Mouse (Mus musculus): ENCODE data around the gene Ppp3cb. TPM values are rescaled to one million over a fixed set of nuclear protein-coding genes. Genes with fewer than 3 reads are reported as not detected.

Gene Ppp3cb
- total RNA-seq, 2 experiments from 2014 or later: 287 to 305 TPM

DNA sequence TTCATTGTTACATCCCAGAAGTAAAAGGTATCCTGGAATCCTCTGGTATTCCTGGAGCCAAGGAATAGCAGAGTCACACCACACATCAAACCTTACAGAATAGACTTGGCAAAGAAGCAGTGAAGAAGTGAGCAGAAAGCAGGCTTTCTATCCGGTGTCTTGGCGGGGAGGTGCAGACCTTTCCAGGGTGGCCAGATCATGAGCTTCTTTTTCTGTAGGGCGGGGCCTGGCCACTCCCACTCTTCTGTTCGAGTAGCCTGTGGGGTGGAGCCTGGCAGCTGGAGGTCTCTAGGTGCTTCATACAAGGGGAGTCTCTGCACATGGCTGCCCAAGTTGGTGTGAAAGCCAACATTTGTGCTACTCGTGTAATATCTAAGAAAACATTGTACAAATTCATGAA is 65.2 kb downstream of the Ppp3cb start:
- no peak for DNase-seq (ENCODE audit: low spot score in 2 of 2)

DNA sequence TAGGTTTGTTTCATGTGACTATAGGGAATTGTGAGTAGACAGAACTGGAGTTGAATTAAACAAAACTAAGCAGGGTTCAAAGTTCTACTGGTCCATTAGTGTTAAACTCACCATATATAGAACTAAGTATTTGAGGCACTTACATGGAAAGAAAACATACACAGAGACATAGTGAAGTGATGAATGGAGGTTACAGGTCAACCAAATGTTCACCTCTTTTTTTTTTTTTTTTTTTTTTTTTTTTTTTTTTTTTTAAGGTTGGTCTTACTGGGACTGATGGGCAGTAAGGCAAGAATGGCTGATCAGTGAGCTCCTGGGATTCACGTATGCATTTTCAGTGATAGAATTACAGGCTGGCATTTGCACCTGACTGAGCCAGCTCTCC is 66.2 kb downstream of the Ppp3cb start:
- DNase-seq (ENCODE audit: low spot score in 2 of 2): no peak

DNA sequence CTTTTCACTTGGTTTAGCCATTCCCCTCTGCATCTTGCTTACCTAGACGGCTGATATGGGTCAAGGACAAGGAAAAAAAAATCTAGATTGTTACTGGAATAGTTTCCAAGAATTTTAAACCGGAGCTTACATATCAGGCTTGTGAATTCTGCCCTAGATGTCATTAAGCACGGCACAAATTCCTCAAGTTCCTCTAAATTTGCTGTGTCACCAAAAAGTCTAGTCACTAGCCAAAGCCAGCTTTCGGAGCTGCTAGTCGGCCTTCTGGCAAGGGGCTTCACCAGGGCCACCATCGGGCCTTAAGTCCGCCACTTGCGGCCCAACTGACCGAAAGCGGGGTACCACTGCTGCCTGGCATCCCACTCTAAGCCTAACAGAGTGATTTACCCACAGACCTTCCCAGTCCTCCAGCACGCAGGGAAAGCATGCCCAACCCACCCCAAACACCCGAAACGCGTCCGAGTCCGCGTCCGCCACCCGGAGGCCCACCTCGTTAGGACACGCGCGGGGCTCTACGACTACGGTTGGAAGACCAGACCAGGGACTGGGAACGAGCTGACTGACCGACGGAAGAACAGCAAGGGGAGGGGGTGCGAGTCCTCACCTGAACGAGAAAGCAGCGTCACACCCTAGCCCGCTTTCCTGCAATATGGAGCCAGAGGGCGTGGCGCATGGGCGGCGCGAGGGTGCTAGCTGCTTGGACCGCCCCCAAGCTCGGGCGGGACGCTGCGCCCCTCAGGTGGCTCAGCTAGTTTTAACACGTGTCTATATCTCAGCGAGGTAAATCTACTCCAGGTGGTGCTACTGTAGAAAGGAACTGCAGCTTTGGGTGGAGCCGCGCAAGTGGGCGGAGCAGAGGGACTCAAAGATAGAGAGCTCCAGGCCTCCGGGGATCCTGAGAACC is 66.8 kb downstream of the Ppp3cb start, which contains the start of gene Anxa7:
Anxa7 (minus strand) TSS at position 843 of the 904 bp plus-strand sequence.
- DNase-seq (ENCODE audit: low spot score in 2 of 2): peak; percentile 59 to 75

DNA sequence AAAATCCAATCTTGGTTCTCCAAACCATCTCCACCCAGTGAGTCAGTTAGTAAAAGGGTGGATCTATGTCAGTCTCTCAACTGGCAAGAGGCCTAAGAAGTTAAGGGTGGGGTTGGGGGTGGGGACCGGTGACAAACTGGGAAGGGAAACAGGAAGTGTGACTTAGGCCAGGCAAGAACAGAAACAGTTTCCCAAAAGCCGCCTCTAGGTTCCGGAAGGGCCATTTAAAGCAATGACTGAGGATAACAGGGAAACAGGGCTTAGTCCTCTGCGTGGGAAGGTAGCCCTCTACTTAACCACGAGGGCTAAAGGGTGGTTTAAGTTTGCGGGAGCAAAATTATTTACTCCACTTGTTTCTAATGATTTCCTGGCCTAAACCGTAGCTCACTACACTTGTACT is 67.6 kb downstream of the Ppp3cb start:
- no peak for DNase-seq (ENCODE audit: low spot score in 2 of 2)

DNA sequence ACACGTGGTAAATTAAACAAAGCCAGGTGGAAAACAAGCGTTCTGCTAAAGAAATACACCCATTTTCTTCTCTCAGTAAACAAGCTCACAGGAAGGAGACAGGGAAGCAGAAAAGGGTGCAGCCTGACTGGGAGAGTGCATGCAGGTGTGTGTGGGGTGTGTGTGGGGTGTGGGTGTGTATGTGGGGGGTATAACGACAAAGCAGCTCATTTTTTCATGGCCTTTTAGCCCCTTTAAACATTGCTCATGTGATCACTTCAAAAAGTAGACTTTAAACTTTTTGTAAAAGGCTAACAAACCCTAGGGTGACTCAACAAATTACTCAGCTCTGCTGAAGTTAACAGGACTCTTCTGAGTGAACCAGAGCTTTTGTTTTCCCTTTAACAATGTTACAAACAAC is 68.0 kb downstream of the Ppp3cb start:
- no peak for DNase-seq (ENCODE audit: low spot score in 2 of 2)

DNA sequence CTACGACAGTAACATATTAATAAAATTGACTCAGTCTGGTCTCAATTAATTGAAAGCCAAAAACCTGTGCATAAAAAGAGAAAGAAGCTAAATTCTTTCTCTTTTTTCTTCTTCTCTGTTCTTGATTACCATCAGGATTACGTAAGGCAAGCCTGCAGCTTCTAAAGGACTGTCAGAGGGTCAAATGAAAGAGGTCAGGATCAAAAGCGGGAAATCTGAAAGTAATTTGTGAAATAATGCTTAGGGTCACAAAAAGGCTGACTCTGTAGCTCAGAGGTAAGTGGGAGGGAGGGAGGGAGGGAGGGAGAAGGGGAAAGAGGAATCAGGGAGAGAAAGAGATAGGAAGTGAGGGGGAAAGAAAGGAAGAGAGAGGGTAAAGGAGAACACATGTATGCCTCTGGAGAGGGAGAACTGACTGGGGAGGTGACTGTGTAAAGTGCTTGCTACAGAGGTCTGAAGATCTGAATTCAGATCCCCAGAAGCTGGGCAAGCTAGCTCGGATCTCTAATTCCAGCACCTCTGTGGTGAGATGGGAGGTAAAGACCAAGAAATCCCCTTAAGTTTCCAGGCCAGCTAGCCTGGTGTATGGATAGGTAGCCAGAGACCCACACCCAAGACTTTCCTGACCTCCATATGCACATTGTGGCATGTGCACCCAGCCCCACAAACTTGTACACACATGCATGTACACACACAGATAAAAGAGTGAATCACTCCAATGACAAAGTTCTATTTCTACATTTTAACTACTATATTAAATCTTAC is 68.9 kb downstream of the Ppp3cb start:
- no peak for DNase-seq (ENCODE audit: low spot score in 2 of 2)

DNA sequence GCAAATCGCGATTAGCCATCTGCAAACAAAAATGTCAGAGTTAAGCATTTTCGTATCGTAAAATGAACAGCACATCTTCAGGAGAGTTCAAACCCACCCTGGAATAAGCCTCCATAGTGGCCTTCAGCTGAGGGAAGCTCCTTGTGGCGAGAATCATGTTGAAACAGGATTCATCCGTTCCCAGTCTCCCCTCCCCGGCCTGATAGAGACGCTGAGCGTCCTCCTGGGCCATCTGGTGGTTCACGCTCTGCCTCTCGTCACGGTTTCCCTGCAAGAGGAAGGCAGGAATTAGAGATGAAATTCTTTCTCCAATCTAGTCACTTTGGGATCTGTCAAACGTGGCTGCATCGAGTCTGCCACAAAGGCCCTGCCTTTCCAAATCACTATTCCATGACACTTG is 86.2 kb downstream of the Ppp3cb start:
- peak; percentile 28 to 60 for DNase-seq (ENCODE audit: low spot score in 2 of 2)

DNA sequence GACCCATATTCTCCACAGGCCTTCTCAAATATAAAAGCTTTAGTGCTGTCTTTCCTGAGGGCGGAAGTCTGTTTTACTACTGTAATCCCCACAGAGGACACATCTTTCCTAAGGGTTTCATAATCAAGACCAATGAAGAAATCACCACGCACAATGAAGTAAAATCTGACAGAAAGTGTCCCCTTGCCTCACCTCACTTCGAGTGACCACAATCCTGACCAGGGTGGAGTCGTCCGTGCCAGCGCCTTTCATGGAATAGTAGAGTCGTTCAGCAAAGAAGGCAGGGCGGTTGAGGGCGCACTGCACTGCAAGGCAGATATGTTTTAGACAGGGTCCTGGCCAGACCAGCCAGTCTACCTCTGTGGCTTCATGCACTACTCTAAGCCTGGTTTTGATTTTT is 88.0 kb downstream of the Ppp3cb start:
- no peak for DNase-seq (ENCODE audit: low spot score in 2 of 2)

DNA sequence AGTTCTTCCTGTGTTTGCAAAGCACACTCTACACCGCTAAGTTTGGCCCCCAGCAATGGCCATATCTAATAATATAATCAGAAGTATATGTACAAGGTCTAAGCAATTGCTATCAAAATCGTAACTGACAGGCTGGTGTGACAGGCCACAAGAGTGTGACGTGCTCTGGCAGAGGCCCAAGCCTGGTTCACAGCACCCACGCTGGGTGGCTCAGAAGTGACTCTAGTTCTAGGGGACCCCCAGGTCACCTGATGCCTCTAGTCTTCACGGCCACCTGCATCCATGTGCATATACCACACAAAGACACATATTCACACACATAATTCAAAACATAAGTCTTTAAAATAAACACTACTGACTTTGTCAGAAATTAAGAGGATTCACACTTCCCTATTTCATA is 93.4 kb downstream of the Ppp3cb start:
- no peak for DNase-seq (ENCODE audit: low spot score in 2 of 2)

DNA sequence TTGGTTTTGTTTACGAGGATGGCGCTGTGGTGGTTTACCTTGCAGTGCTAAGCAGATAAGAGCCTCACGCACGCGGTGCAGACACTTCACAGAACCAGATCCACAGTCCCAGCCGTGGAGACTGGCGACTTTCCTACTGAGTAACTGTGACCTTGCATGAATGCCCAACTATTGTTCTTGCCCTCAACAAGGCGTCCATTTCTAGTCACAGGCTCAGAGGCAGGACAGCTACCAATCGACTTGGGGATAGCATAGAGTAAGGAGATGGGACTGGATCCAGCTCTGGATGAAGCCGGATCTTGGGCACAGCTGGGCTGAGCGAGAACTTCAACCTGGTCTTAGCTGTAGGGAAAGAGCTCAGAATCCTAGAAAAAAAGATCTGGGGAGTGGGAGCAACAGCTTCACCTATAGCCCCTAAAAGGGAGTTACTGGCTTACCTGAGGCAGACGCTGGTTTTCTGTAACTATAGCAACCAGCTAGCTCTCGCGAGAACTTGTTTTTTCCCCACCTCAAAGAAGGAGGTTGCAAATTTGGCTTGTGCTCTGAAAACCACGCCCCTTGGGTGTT is 94.5 kb downstream of the Ppp3cb start, which contains the start of gene Cfap70:
Cfap70 (minus strand) TSS at position 462 of the 567 bp plus-strand sequence.
- peak; percentile 27 to 40 for DNase-seq (ENCODE audit: low spot score in 2 of 2)

DNA sequence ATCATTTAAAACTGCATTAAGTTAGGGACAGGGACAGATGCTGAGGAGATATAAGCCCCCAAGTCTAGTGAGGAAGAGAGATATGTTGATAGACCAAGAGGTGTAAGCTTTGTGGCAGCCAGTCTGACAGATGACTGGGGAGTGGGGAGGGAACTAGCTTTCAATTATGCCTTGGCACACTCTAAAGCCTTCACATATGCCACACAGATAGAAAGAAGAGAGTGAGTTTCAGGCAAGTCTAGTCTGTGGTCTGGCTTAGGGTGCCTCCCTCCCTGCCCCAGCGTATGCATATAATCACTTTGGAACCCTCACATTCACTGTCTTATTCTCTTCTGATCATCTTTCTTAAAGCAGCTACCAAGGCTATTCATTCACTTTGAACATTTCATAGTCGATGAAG is 95.1 kb downstream of the Ppp3cb start:
- DNase-seq (ENCODE audit: low spot score in 2 of 2): peak; percentile 19 to 45

Other genes with a start within 250 kb of the Ppp3cb start
- gene Ecd, start 198.5 kb downstream of the Ppp3cb start, total RNA-seq (2021): 10 to 100 TPM; 31.5 to 32.4 TPM
- gene Fam149b, start 198.4 kb downstream of the Ppp3cb start, total RNA-seq (2021): 10 to 100 TPM; 46.3 to 47.6 TPM
- 10 to 100 TPM; 31.1 to 32.2 TPM for gene Dnajc9, start 157.7 kb downstream of the Ppp3cb start, total RNA-seq (2021)
- gene Mrps16, start 152.9 kb downstream of the Ppp3cb start, total RNA-seq (2021): 10 to 100 TPM; 32.4 to 37.1 TPM
- gene Cfap70, start 94.3 kb downstream of the Ppp3cb start, total RNA-seq (2021): 1 to 10 TPM; 1.4 to 1.9 TPM
- gene Anxa7, start 66.4 kb downstream of the Ppp3cb start, total RNA-seq (2021): 10 to 100 TPM; 74.3 to 74.7 TPM
- 1 to 10 TPM in 1 of 2 experiments, under 1 TPM in 1; 0.40 to 1.1 TPM for gene Mss51, start 49.7 kb downstream of the Ppp3cb start, total RNA-seq (2021)
- 10 to 100 TPM; 58.7 to 59.4 TPM for gene Usp54, start 94.5 kb upstream of the Ppp3cb start, total RNA-seq (2021)
- gene Myoz1, start 110.0 kb upstream of the Ppp3cb start, total RNA-seq (2021): not detected
- gene Synpo2l, start 121.8 kb upstream of the Ppp3cb start, total RNA-seq (2021): under 1 TPM; 0.12 to 0.13 TPM
- 100 to 1,000 TPM in 1 of 2 experiments, 10 to 100 TPM in 1; 97.2 to 109 TPM for gene Sec24c, start 127.7 kb upstream of the Ppp3cb start, total RNA-seq (2021)
- 10 to 100 TPM; 14.5 to 14.7 TPM for gene Fut11, start 148.4 kb upstream of the Ppp3cb start, total RNA-seq (2021)
- gene Chchd1, start 156.4 kb upstream of the Ppp3cb start, total RNA-seq (2021): 10 to 100 TPM; 53.1 to 53.3 TPM
- gene Zswim8, start 161.0 kb upstream of the Ppp3cb start, total RNA-seq (2021): 100 to 1,000 TPM; 165 to 186 TPM
- gene Ndst2, start 188.0 kb upstream of the Ppp3cb start, total RNA-seq (2021): 10 to 100 TPM; 14.9 to 17.6 TPM
- gene Camk2g, start 247.5 kb upstream of the Ppp3cb start, total RNA-seq (2021): 100 to 1,000 TPM; 225 to 233 TPM